Mouse (Mus musculus): Measurements from ENCODE around the gene Trak1.

GRCm38 (mm10) chr9:121358418-121358817, 61.1 kb downstream of the Trak1 start:
- TF ChIP-seq CTCF (IDR thresholded peaks at IDR 0.05; ENCODE audit: low read depth) (no peak), EP300 (IDR thresholded peaks at IDR 0.05; ENCODE audit: low read depth) (no peak)

Measured in liver, postnatal 0 days (tissue).